Mouse (Mus musculus): ENCODE results near the gene Tnfsf18. TPM values are rescaled to one million over a fixed set of nuclear protein-coding genes. Genes with fewer than 3 reads are reported as not detected.

The Tnfsf18 gene
- polyA plus RNA-seq, 1 experiment from 2014 or later: not detected

DNA sequence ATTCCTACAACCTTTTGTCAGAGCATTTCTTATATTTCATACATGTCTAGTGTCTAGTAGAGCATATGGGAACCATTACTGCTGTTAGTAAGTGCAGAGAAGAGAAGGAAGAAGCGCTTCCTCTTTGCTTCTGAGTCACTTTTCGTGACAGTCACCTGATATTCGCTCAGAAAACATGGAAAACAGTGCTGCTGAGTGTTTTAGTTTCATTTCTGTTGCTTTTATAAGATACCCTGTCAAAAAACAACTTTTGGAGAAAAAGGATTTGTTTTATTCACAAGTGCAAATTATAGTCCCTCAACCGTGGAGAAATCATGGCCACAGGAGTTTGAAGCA lies 6.3 kb downstream of the Tnfsf18 start:
- Histone ChIP-seq H3K27me3 (no peaks in the 10 kb centered on the region), H3K9ac (no peak overlapping the region), H3K36me3 (no peaks in the 10 kb centered on the region), H3K9me3 (replicated peaks) (no peaks in the 10 kb centered on the region), H3K4me1 (no peaks in the 10 kb centered on the region), H3K4me2 (replicated peaks) (no peak overlapping the region), H3K4me3 (no peak overlapping the region), H3K27ac (no peak overlapping the region)
- WGBS: 79% methylated on average over 4 of the region's 4 CpGs
- no peak for ATAC-seq (ENCODE audit: low FRiP score)

DNA sequence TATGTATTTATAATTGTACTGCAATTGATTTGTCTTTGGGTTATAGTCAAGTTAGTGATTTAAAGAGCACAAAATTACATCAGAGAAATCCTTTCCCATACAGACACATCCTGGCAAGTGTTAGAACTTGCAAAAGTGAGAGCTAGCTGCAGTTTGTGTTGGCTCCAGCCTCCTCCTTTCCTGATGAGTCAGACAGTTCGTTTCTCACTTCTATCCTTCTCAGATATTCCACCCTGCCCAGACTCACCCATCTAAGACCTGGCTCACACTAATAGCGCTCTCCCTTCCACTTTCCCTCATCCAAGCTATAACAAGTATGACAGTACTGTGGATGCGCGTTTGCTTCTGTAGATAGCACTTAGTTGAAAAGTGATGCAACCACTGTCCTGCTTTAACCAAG lies 11.9 kb downstream of the Tnfsf18 start:
- Histone ChIP-seq H3K27ac (no peak overlapping the region), H3K9ac (no peak overlapping the region), H3K9me3 (replicated peaks) (no peaks in the 10 kb centered on the region), H3K36me3 (no peaks in the 10 kb centered on the region), H3K4me2 (replicated peaks) (no peak overlapping the region), H3K4me1 (no peaks in the 10 kb centered on the region), H3K4me3 (no peak overlapping the region), H3K27me3 (no peaks in the 10 kb centered on the region)
- ATAC-seq (ENCODE audit: low FRiP score): no peak
- WGBS: 88% methylated on average over 4 of the region's 4 CpGs

DNA sequence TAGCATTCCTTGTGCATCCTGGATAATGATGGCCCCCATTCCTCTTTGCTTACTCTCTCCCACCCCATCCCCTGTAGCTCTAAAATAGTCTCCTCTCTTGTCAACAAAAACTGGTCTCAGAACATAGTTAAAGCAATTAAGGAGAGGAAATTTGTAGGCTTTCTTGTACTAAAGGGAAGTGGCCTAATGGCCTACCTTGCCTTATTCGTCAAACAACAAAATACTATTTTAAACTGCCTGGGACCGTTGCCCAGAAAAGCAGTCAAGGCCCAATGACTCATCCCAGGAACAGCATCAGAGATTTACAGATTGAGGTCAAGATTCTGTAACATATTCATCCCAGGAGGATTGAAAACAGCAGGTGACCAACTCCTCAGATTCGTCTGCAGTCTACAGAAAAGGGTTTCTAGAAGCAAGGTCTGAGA lies 13.2 kb downstream of the Tnfsf18 start:
- no peak overlapping the region for H3K9ac ChIP-seq
- H3K9me3 ChIP-seq (replicated peaks): no peaks in the 10 kb centered on the region
- 67% methylated on average over 3 of the region's 3 CpGs for WGBS
- no peak overlapping the region for H3K4me2 ChIP-seq (replicated peaks)
- H3K4me1 ChIP-seq: no peaks in the 10 kb centered on the region
- ATAC-seq (ENCODE audit: low FRiP score): no peak
- H3K36me3 ChIP-seq: no peaks in the 10 kb centered on the region
- no peaks in the 10 kb centered on the region for H3K27me3 ChIP-seq
- no peak overlapping the region for H3K4me3 ChIP-seq
- H3K27ac ChIP-seq: no peak overlapping the region

DNA sequence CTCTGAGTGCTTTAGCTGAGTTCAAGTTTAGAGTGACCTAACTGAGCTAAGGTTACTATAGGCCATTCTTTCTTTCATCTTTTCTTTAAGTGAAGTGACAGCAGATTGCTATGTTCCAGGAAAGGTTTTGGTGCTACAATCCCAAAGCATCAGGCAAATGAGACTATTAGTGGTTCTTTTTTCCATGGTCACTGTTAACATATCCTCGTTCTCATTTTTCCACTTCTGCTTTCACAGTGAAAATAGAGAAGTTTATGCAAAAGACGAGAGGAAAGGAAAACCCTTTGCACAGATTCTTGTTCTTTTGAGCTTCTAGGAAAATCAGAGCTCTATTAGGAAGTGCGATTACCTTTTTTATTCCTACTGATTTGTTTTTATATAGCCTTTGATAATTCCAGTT lies 22.9 kb downstream of the Tnfsf18 start:
- 89% methylated on average over 3 of the region's 3 CpGs for WGBS
- no peaks in the 10 kb centered on the region for H3K36me3 ChIP-seq
- H3K27ac ChIP-seq: no peak overlapping the region
- H3K9me3 ChIP-seq (replicated peaks): no peaks in the 10 kb centered on the region
- H3K4me2 ChIP-seq (replicated peaks): no peak overlapping the region
- no peak overlapping the region for H3K9ac ChIP-seq
- no peaks in the 10 kb centered on the region for H3K4me1 ChIP-seq
- no peaks in the 10 kb centered on the region for H3K27me3 ChIP-seq
- ATAC-seq (ENCODE audit: low FRiP score): no peak
- H3K4me3 ChIP-seq: no peak overlapping the region

DNA sequence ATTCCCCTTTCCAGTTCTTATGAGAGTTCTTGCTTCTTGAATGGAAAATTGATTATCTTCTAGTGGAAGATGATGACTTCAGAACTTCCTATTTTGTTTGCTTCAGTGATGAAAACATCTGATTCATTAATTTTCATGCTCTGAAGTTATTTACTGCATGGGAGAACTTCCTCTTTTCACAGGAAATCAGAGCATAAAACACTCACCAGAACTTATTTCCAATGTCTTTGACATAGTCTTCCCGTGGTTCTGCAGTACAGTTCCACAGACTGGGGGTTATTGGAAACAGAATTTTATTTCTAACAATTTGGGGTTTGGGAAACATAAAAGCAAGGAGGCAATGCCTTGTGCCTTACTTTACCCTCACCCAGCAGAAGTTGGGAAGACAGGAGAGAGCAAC lies 25.8 kb downstream of the Tnfsf18 start:
- H3K36me3 ChIP-seq: no peaks in the 10 kb centered on the region
- no peak overlapping the region for H3K4me3 ChIP-seq
- no peak overlapping the region for H3K9ac ChIP-seq
- 84% methylated on average over 1 of the region's 1 CpGs for WGBS
- no peaks in the 10 kb centered on the region for H3K4me1 ChIP-seq
- H3K9me3 ChIP-seq (replicated peaks): no peaks in the 10 kb centered on the region
- H3K27me3 ChIP-seq: no peaks in the 10 kb centered on the region
- H3K27ac ChIP-seq: no peak overlapping the region
- H3K4me2 ChIP-seq (replicated peaks): no peak overlapping the region
- ATAC-seq (ENCODE audit: low FRiP score): no peak

DNA sequence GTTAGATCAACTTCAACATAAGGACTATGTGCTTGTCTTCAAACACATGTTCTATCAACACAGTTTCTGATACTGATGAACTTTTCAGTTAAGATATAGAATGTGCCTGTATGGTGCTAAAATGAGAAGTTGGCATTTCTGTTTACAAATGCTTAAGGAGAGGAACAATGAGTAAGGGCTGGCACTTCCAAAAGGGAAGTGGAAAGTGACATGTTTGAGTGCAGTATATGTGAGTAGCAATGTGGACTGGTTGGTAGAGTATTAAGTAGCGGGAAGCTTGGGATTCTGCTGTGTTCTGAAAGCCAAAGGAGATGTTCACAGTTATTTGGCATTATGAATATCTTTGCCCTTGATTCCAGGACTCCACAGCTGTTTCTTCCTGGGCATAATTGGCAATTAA lies 33.7 kb downstream of the Tnfsf18 start:
- no peak for ATAC-seq (ENCODE audit: low FRiP score)

DNA sequence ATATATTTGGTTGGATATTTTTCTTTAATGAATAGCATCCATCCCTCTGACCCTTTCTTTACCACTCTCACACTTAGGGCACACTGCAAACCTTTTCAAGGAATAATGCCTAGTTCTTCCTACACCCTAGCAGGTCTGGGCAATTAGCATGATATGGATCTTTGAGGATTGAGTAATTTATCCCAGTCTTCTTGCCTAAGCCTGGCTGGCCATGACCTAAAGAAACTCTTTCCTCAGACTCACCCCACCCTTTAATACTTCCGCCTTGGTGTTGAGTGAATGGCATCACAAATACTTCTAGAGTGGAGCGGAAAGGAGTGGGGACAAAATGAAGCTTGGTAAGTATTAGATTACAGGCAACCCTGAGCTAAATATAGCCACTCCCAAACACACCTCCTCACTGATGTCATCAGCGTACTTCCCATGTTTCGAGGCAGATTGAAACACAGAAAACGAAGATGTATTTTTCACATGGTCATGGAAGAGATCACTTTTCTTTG lies 56.2 kb downstream of the Tnfsf18 start:
- Histone ChIP-seq H3K9ac (no peak overlapping the region), H3K27ac (no peak overlapping the region), H3K4me2 (replicated peaks) (no peak overlapping the region), H3K9me3 (replicated peaks) (no peaks in the 10 kb centered on the region), H3K4me3 (no peak overlapping the region), H3K4me1 (no peaks in the 10 kb centered on the region), H3K27me3 (no peaks in the 10 kb centered on the region), H3K36me3 (no peaks in the 10 kb centered on the region)
- WGBS: 92% methylated on average over 5 of the region's 5 CpGs
- no peak for ATAC-seq (ENCODE audit: low FRiP score)

More for the DNA sequence above, 33.7 kb downstream of the Tnfsf18 start:
- WGBS: 91% methylated on average over 1 of the region's 1 CpGs
- no peaks in the 10 kb centered on the region for H3K9me3 ChIP-seq (replicated peaks)
- no peak overlapping the region for H3K9ac ChIP-seq
- no peaks in the 10 kb centered on the region for H3K36me3 ChIP-seq
- H3K4me1 ChIP-seq: no peaks in the 10 kb centered on the region
- H3K4me2 ChIP-seq (replicated peaks): no peak overlapping the region
- no peak overlapping the region for H3K4me3 ChIP-seq
- H3K27ac ChIP-seq: no peak overlapping the region
- H3K27me3 ChIP-seq: no peaks in the 10 kb centered on the region

DNA sequence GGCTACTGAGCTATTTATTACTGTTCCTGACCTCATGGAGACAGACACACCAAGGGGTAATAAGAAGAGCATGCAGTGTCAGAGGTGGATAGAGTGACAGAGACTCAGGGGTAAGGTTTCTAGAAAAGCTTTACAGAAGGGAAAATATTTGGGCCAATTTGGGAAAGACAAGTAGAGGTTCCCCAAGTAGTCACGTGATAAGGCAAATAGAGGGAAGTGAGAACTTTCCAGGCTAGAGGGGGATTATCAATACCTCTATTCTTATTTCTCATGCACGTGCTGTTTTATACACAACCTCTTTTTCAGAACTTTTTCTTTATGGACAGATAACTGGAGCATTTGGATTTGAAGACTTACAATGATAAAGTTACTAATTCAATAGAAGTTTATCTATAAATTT lies 57.6 kb downstream of the Tnfsf18 start:
- 88% methylated on average over 2 of the region's 2 CpGs for WGBS
- no peak overlapping the region for H3K9ac ChIP-seq
- no peak overlapping the region for H3K4me3 ChIP-seq
- H3K36me3 ChIP-seq: no peaks in the 10 kb centered on the region
- no peak overlapping the region for H3K27ac ChIP-seq
- no peak overlapping the region for H3K4me2 ChIP-seq (replicated peaks)
- no peaks in the 10 kb centered on the region for H3K4me1 ChIP-seq
- no peaks in the 10 kb centered on the region for H3K9me3 ChIP-seq (replicated peaks)
- H3K27me3 ChIP-seq: no peaks in the 10 kb centered on the region
- no peak for ATAC-seq (ENCODE audit: low FRiP score)

Other genes with a start within 250 kb of the Tnfsf18 start
- 314 and 331 TPM in 2 replicates for gene Prdx6, start 243.4 kb upstream of the Tnfsf18 start, polyA plus RNA-seq (2016; fragmentation: Nextera tagmentation; extraction: Ambion mirVana)
- not detected in 2 replicates for gene Tnfsf4, start 99.2 kb upstream of the Tnfsf18 start, polyA plus RNA-seq (2016; fragmentation: Nextera tagmentation; extraction: Ambion mirVana)

Data from hindbrain, embryonic 12.5 days (tissue).